Mouse (Mus musculus): ENCODE data around the gene Banf2. TPM values are rescaled to one million over a fixed set of nuclear protein-coding genes. Genes with fewer than 3 reads are reported as not detected.

The Banf2 gene
- not detected in 2 replicates for polyA plus RNA-seq (2015; fragmentation: Nextera tagmentation; extraction: Ambion mirVana)

GRCm38 (mm10) chr2:144032664-144033063 is at the start of gene Banf2:
Gene Banf2, plus strand, starts transcription at chr2:144033059.
- WGBS = 86% methylated on average over 2 of the region's 2 CpGs
- Histone ChIP-seq H3K4me1 (replicated peaks) (no peaks in the 10 kb centered on the region), H3K36me3 (no peaks in the 10 kb centered on the region), H3K27ac (no peak within 1 kb of the TSS), H3K9me3 (replicated peaks) (no peaks in the 10 kb centered on the region), H3K4me2 (no peak within 1 kb of the TSS), H3K4me3 (no peak within 1 kb of the TSS), H3K9ac (no peak within 1 kb of the TSS), H3K27me3 (no peaks in the 10 kb centered on the region)
- ATAC-seq (replicated peaks; ENCODE audit: insufficient number of reproducible peaks, insufficient read depth, low FRiP score, low read depth) = no peak

- no peaks in the 10 kb centered on the region for H3K27me3 ChIP-seq
- H3K9me3 ChIP-seq (replicated peaks) = no peaks in the 10 kb centered on the region
- H3K4me3 ChIP-seq = no peak overlapping the region
- WGBS = 51% methylated on average over 2 of the region's 2 CpGs
- no peak overlapping the region for H3K27ac ChIP-seq
- H3K36me3 ChIP-seq = peaks cover 9% of the 10 kb centered on the region; the same call in 1 of the 2 replicates
- no peak overlapping the region for H3K4me2 ChIP-seq
- peaks cover 9% of the 10 kb centered on the region for H3K4me1 ChIP-seq (replicated peaks)
- no peak for ATAC-seq (replicated peaks; ENCODE audit: insufficient number of reproducible peaks, insufficient read depth, low FRiP score, low read depth)
- H3K9ac ChIP-seq = no peak overlapping the region
These were observed 49.4 kb upstream of the Banf2 start for GRCm38 (mm10) chr2:143983482-143983881.

GRCm38 (mm10) chr2:143987485-143987884 is 45.4 kb upstream of the Banf2 start:
- Histone ChIP-seq H3K9me3 (replicated peaks) (no peaks in the 10 kb centered on the region), H3K36me3 (peaks cover 9% of the 10 kb centered on the region; the same call in 1 of the 2 replicates), H3K27ac (no peak overlapping the region), H3K4me2 (no peak overlapping the region), H3K4me3 (no peak overlapping the region), H3K27me3 (no peaks in the 10 kb centered on the region), H3K9ac (no peak overlapping the region), H3K4me1 (replicated peaks) (peaks cover 24% of the 10 kb centered on the region)
- ATAC-seq (replicated peaks; ENCODE audit: insufficient number of reproducible peaks, insufficient read depth, low FRiP score, low read depth) = no peak
- 67% methylated on average over 2 of the region's 2 CpGs for WGBS

GRCm38 (mm10) chr2:143988016-143988415 is 44.8 kb upstream of the Banf2 start:
- ATAC-seq (replicated peaks; ENCODE audit: insufficient number of reproducible peaks, insufficient read depth, low FRiP score, low read depth) = no peak
- Histone ChIP-seq H3K9ac (no peak overlapping the region), H3K4me2 (no peak overlapping the region), H3K4me1 (replicated peaks) (peaks cover 30% of the 10 kb centered on the region), H3K36me3 (peaks cover 9% of the 10 kb centered on the region; the same call in 1 of the 2 replicates), H3K27me3 (no peaks in the 10 kb centered on the region), H3K9me3 (replicated peaks) (no peaks in the 10 kb centered on the region), H3K4me3 (no peak overlapping the region), H3K27ac (no peak overlapping the region)
- WGBS = 87% methylated on average over 3 of the region's 3 CpGs

- Histone ChIP-seq H3K4me2 (no peak overlapping the region), H3K36me3 (peaks cover 4% of the 10 kb centered on the region; the same call in 1 of the 2 replicates), H3K9ac (no peak overlapping the region), H3K9me3 (replicated peaks) (no peaks in the 10 kb centered on the region), H3K27me3 (no peaks in the 10 kb centered on the region), H3K4me1 (replicated peaks) (peaks cover 32% of the 10 kb centered on the region), H3K27ac (no peak overlapping the region), H3K4me3 (no peak overlapping the region)
- WGBS = 21% methylated on average over 1 of the region's 1 CpGs
- ATAC-seq (replicated peaks; ENCODE audit: insufficient number of reproducible peaks, insufficient read depth, low FRiP score, low read depth) = no peak
These were observed 41.9 kb upstream of the Banf2 start for GRCm38 (mm10) chr2:143990997-143991396.

GRCm38 (mm10) chr2:143991964-143992672 is 40.7 kb upstream of the Banf2 start:
- H3K4me3 ChIP-seq = no peak overlapping the region
- no peak for ATAC-seq (replicated peaks; ENCODE audit: insufficient number of reproducible peaks, insufficient read depth, low FRiP score, low read depth)
- 74% methylated on average over 7 of the region's 7 CpGs for WGBS
- H3K9ac ChIP-seq = no peak overlapping the region
- H3K36me3 ChIP-seq = no peaks in the 10 kb centered on the region
- H3K27ac ChIP-seq = no peak overlapping the region; the same call in 1 of the 2 replicates
- H3K27me3 ChIP-seq = no peaks in the 10 kb centered on the region
- no peaks in the 10 kb centered on the region for H3K9me3 ChIP-seq (replicated peaks)
- H3K4me1 ChIP-seq (replicated peaks) = peaks cover 32% of the 10 kb centered on the region
- H3K4me2 ChIP-seq = no peak overlapping the region

- H3K4me3 ChIP-seq = no peak overlapping the region
- H3K9ac ChIP-seq = no peak overlapping the region
- no peak for ATAC-seq (replicated peaks; ENCODE audit: insufficient number of reproducible peaks, insufficient read depth, low FRiP score, low read depth)
- no peaks in the 10 kb centered on the region for H3K36me3 ChIP-seq
- H3K27ac ChIP-seq = peak overlapping the region; percentile 44
- H3K27me3 ChIP-seq = no peaks in the 10 kb centered on the region
- H3K4me1 ChIP-seq (replicated peaks) = peaks cover 32% of the 10 kb centered on the region
- H3K9me3 ChIP-seq (replicated peaks) = no peaks in the 10 kb centered on the region
- 76% methylated on average over 1 of the region's 1 CpGs for WGBS
- no peak overlapping the region for H3K4me2 ChIP-seq
These were observed 39.9 kb upstream of the Banf2 start for GRCm38 (mm10) chr2:143992977-143993376.

GRCm38 (mm10) chr2:144002229-144002984 is 30.5 kb upstream of the Banf2 start:
- ATAC-seq (replicated peaks; ENCODE audit: insufficient number of reproducible peaks, insufficient read depth, low FRiP score, low read depth) = no peak
- 81% methylated on average over 5 of the region's 5 CpGs for WGBS
- H3K4me3 ChIP-seq = no peak overlapping the region

GRCm38 (mm10) chr2:144003544-144003943 is 29.3 kb upstream of the Banf2 start:
- H3K9ac ChIP-seq = no peak overlapping the region
- no peak for ATAC-seq (replicated peaks; ENCODE audit: insufficient number of reproducible peaks, insufficient read depth, low FRiP score, low read depth)
- H3K4me3 ChIP-seq = no peak overlapping the region
- H3K9me3 ChIP-seq (replicated peaks) = no peaks in the 10 kb centered on the region
- 33% methylated on average over 2 of the region's 2 CpGs for WGBS
- H3K36me3 ChIP-seq = no peaks in the 10 kb centered on the region
- H3K4me1 ChIP-seq (replicated peaks) = peaks cover 59% of the 10 kb centered on the region
- no peaks in the 10 kb centered on the region for H3K27me3 ChIP-seq
- H3K27ac ChIP-seq = no peak overlapping the region
- H3K4me2 ChIP-seq = no peak overlapping the region

More at GRCm38 (mm10) chr2:144002229-144002984, 30.5 kb upstream of the Banf2 start:
- no peaks in the 10 kb centered on the region for H3K9me3 ChIP-seq (replicated peaks)
- H3K27ac ChIP-seq = no peak overlapping the region
- H3K27me3 ChIP-seq = no peaks in the 10 kb centered on the region
- peaks cover 53% of the 10 kb centered on the region for H3K4me1 ChIP-seq (replicated peaks)
- H3K36me3 ChIP-seq = no peaks in the 10 kb centered on the region
- H3K9ac ChIP-seq = no peak overlapping the region
- no peak overlapping the region for H3K4me2 ChIP-seq

GRCm38 (mm10) chr2:144005166-144005955 is 27.5 kb upstream of the Banf2 start:
- H3K9ac ChIP-seq = no peak overlapping the region
- 39% methylated on average over 6 of the region's 6 CpGs for WGBS
- H3K4me2 ChIP-seq = peak overlapping the region; percentile 11
- no peaks in the 10 kb centered on the region for H3K9me3 ChIP-seq (replicated peaks)
- peak overlapping the region; percentile 50 for H3K27ac ChIP-seq
- ATAC-seq (replicated peaks; ENCODE audit: insufficient number of reproducible peaks, insufficient read depth, low FRiP score, low read depth) = peak; percentile 34; the same call in 1 of the 2 replicates
- H3K27me3 ChIP-seq = no peaks in the 10 kb centered on the region
- H3K4me3 ChIP-seq = no peak overlapping the region
- H3K4me1 ChIP-seq (replicated peaks) = peaks cover 70% of the 10 kb centered on the region
- no peaks in the 10 kb centered on the region for H3K36me3 ChIP-seq

GRCm38 (mm10) chr2:144006686-144007085 is 26.2 kb upstream of the Banf2 start:
- no peaks in the 10 kb centered on the region for H3K27me3 ChIP-seq
- ATAC-seq (replicated peaks; ENCODE audit: insufficient number of reproducible peaks, insufficient read depth, low FRiP score, low read depth) = no peak
- H3K4me1 ChIP-seq (replicated peaks) = peaks cover 73% of the 10 kb centered on the region
- no peak overlapping the region for H3K4me3 ChIP-seq
- no peaks in the 10 kb centered on the region for H3K9me3 ChIP-seq (replicated peaks)
- H3K9ac ChIP-seq = no peak overlapping the region
- H3K27ac ChIP-seq = no peak overlapping the region
- H3K4me2 ChIP-seq = no peak overlapping the region; the same call in 1 of the 2 replicates
- no peaks in the 10 kb centered on the region for H3K36me3 ChIP-seq
- WGBS = 82% methylated on average over 6 of the region's 6 CpGs

Data from heart, embryonic 15.5 days (tissue).